Mouse (Mus musculus) frontal cortex, adult (tissue): Measurements from ENCODE around the gene Ccl25.
"Not testable (repeated sequence)": the region's sequence is repeated elsewhere in the genome, so short reads cannot be mapped to it uniquely, and the experiment has no call there.

Experiments
- ATAC-seq: cut with Nextera tagmentation; 2 replicates; pipeline ENCODE4 v1.9.2; 2017; ENCODE audit warnings: mild to moderate bottlenecking, moderate library complexity, mixed read lengths; ENCODE audit not compliant: low TSS enrichment

Ccl25 gene

GRCm38 (mm10) chr8:4340207-4340606 lies 15.2 kb downstream of the Ccl25 start:
- ATAC-seq, result no peak

- ATAC-seq, result no peak
Measured at GRCm38 (mm10) chr8:4347661-4348060, 22.7 kb downstream of the Ccl25 start.

GRCm38 (mm10) chr8:4348275-4348674 lies 23.3 kb downstream of the Ccl25 start:
- ATAC-seq, result no peak

GRCm38 (mm10) chr8:4349335-4349734 lies 24.3 kb downstream of the Ccl25 start:
- no peak for ATAC-seq

GRCm38 (mm10) chr8:4350618-4351017 lies 25.6 kb downstream of the Ccl25 start:
- no peak for ATAC-seq

GRCm38 (mm10) chr8:4352562-4352961 lies 27.6 kb downstream of the Ccl25 start:
- ATAC-seq, result not testable (repeated sequence)

- ATAC-seq, result no peak
Measured at GRCm38 (mm10) chr8:4353741-4354140, 28.7 kb downstream of the Ccl25 start.

GRCm38 (mm10) chr8:4354516-4354915 lies 29.5 kb downstream of the Ccl25 start:
- no peak for ATAC-seq

- ATAC-seq, result no peak
Measured at GRCm38 (mm10) chr8:4355455-4355854, 30.4 kb downstream of the Ccl25 start.

GRCm38 (mm10) chr8:4359362-4359761 lies 34.4 kb downstream of the Ccl25 start:
- no peak for ATAC-seq

- no peak for ATAC-seq
Measured at GRCm38 (mm10) chr8:4360922-4361321, 35.9 kb downstream of the Ccl25 start.

GRCm38 (mm10) chr8:4366189-4366588 lies 41.2 kb downstream of the Ccl25 start:
- ATAC-seq, result no peak

- peak; percentile 55; the same call in 1 of the 2 replicates for ATAC-seq
Measured at GRCm38 (mm10) chr8:4367808-4368207, 42.8 kb downstream of the Ccl25 start.

GRCm38 (mm10) chr8:4368470-4368869 lies 43.5 kb downstream of the Ccl25 start:
- no peak for ATAC-seq

- no peak; the same call in 1 of the 2 replicates for ATAC-seq
Measured at GRCm38 (mm10) chr8:4370078-4370477, 45.1 kb downstream of the Ccl25 start.

GRCm38 (mm10) chr8:4372657-4373056 lies 47.6 kb downstream of the Ccl25 start:
- ATAC-seq, result no peak

GRCm38 (mm10) chr8:4401442-4401841 lies 76.4 kb downstream of the Ccl25 start:
- peak; percentile 85 for ATAC-seq

GRCm38 (mm10) chr8:4403960-4404879 lies 79.2 kb downstream of the Ccl25 start:
- peak; percentile 33; the same call in 1 of the 2 replicates for ATAC-seq

- ATAC-seq, result peak; percentile 70
Measured at GRCm38 (mm10) chr8:4404880-4405261, 79.9 kb downstream of the Ccl25 start.

- not testable (repeated sequence) for ATAC-seq
Measured at GRCm38 (mm10) chr8:4408425-4408824, 83.4 kb downstream of the Ccl25 start.
